In genomic region chr5:92083417-92084038, GRCm38 (mm10) we compare ENCODE assay signal across 8 mouse cellular contexts. TPM values are rescaled to one million over a fixed set of nuclear protein-coding genes. Genes with fewer than 3 reads are reported as not detected.
DNase-seq lines count a peak whose midpoint lies in the region; ATAC-seq and TF ChIP-seq lines count a peak whose summit lies in the region.

TSS of gene G3bp2 (minus strand) at chr5:92083719.

- peak; percentile 78 for TF ChIP-seq POLR2A in cortical plate, adult 2 months (IDR thresholded peaks at IDR 0.05; ENCODE audit: extremely low read depth, insufficient read depth, low read length)

- no peaks in the 10 kb centered on the region for H3K27me3 ChIP-seq in megakaryocyte, embryonic 14.5 days (replicated peaks)

- DNase-seq in gastrocnemius, adult 8-10 months (ENCODE audit: low spot score in 2 of 2): peak; percentile 95
- DNase-seq in hindlimb bud, embryonic 11.5 days (ENCODE audit: extremely low spot score, low read depth, low spot score): peak; percentile 92
- DNase-seq in left cerebral cortex, adult 8-10 months (ENCODE audit: low spot score in 2 of 2): peak; percentile 90 to 95
- DNase-seq in right cerebral cortex, postnatal 10 days (ENCODE audit: low spot score in 2 of 2): peak; percentile 98
- DNase-seq in urinary bladder, postnatal 25 days (ENCODE audit: low spot score): peak; percentile 95

- TF ChIP-seq CTCF in cortical plate, adult 2 months (IDR thresholded peaks at IDR 0.05; ENCODE audit: extremely low read depth, insufficient read depth, low read length): no peak

- peaks cover 6% of the 10 kb centered on the region for H3K36me3 ChIP-seq in megakaryocyte, embryonic 14.5 days (replicated peaks; ENCODE audit: low read length)

- ATAC-seq in activated CD4-positive, CD25-positive, alpha-beta regulatory T cell, adult 4 months: peak; percentile 91

- peak within 1 kb of the TSS; percentile 94 for H3K27ac ChIP-seq in cortical plate, adult 2 months (ENCODE audit: insufficient read depth, low read length)

- H3K9me3 ChIP-seq in megakaryocyte, embryonic 14.5 days: peaks cover 5% of the 10 kb centered on the region; the same call in 1 of the 2 replicates

- peak within 1 kb of the TSS; percentile 79 for H3K4me3 ChIP-seq in cortical plate, adult 2 months (ENCODE audit: insufficient read depth, low read length)
- peak within 1 kb of the TSS; percentile 100 for H3K4me3 ChIP-seq in megakaryocyte, embryonic 14.5 days (replicated peaks)

- H3K4me1 ChIP-seq in cortical plate, adult 2 months (ENCODE audit: control insufficient read depth, insufficient read depth, low read length): peaks cover 2% of the 10 kb centered on the region; the same call in 1 of the 2 replicates
- peaks cover 43% of the 10 kb centered on the region for H3K4me1 ChIP-seq in megakaryocyte, embryonic 14.5 days

RNA-seq across cellular contexts. Expression of gene G3bp2, which starts in this region (rescaled TPM):
- 100 to 1,000 TPM; 204 to 221 TPM for polyA plus RNA-seq in activated CD4-positive, CD25-positive, alpha-beta regulatory T cell, adult 4 months (2017; shearing (Covaris generic))
- 121 and 127 TPM in 2 replicates for polyA plus RNA-seq in cortical plate, adult 2 months (2012; rRNA removed)
- total RNA-seq in gastrocnemius, adult 8-10 months (2022): 10 to 100 TPM; 53.3 to 63.2 (median 60.7) TPM
- total RNA-seq in left cerebral cortex, adult 8-10 months (2022): 100 to 1,000 TPM; 204 to 226 (median 221) TPM
- 3.8 and 11.5 TPM in 2 replicates for polyA plus RNA-seq in megakaryocyte, embryonic 14.5 days (2012; ENCODE audit: insufficient read depth, low replicate concordance)

Comparison
In these comparisons a context has a peak if more than half of its experiments do, and no peak if none do; other contexts are left out.
1. Peak in every context shown above with its lines: DNase-seq, ATAC-seq, H3K4me3 ChIP-seq and H3K27ac ChIP-seq.